Mouse (Mus musculus): Measurements from ENCODE around the gene AC129217.1.

DNA sequence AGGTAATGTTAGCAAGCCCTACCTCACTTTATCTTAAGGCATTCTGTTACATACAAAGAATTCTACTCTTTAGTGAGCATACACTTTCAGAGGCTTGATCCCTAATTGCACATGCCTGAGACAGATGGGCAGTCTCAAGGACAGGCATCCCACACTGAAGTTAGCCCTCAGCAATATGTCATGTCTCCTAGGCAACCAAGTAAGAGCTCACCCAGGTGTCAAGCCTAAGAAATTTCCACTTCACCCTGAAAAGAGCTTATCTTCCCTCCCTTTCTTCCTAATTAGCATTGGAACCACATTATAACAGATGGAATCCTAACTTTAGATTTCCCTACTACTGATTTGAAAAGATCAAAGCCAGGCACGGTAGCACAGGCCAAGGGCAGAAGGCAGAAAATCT, 40.4 kb upstream of the AC129217.1 start:
- TF ChIP-seq CTCF (IDR thresholded peaks at IDR 0.05) (no peak), EP300 (IDR thresholded peaks at IDR 0.05) (no peak)

Data from lung, postnatal 0 days (tissue).